Mouse (Mus musculus) cerebellum, postnatal 4 days (tissue): ENCODE results near the gene Lce3c.

Experiments used
- DNase-seq, 2 experiments: peaks; one replicate each; pipeline ENCODE4 v3.0.0; 2022; ENCODE audit warnings: low spot score in 2 of 2, mixed read lengths in 1 of 2

The Lce3c gene

DNA sequence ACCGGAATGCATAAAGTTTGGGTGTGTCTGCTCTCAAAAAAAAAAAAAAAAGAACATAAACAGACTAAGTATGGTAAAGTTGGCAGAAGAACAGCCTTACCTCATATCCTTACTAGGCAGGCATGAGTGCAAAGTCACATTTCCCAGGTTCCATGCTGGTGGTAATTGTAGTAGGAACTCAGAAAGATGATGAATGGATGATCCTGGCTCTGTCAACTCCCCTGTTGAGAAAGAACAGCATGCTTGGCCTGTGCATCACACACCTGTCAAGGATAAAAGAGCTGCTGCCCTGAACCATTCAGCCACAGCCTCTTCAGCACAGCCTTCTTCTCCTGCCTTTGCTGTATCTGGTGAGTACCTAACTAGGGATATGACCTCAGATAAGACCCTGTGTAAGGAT lies at the start of gene Lce3c:
Gene Lce3c (plus strand): TSS at position 301 of the 400 bp plus-strand sequence.
- no peak for DNase-seq

GRCm38 (mm10) chr3:92894489-92894888 lies 49.8 kb upstream of the Lce3c start:
- no peak for DNase-seq

DNA sequence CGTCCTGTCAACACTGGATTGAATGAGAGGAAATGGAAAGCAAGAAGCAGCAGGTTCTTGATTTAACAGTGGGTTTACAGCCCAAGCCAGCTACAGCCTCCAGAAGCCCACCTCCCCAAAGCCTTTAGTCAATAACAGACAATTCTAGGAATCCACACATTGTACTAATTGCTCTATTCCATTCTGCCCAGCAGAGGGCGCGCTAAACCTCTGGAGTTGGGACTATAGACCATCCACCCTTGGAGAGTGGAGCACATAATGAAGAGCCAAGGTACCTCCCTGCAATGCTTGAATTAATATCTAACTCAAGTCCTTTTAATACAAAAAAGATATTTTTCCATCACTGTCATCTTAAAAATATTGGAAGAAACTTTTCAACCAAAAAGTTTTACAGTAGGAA lies 41.3 kb upstream of the Lce3c start:
- DNase-seq: peak in 1 of 2 experiments; percentile 16

GRCm38 (mm10) chr3:92903640-92904039 lies 40.6 kb upstream of the Lce3c start:
- DNase-seq: no peak

DNA sequence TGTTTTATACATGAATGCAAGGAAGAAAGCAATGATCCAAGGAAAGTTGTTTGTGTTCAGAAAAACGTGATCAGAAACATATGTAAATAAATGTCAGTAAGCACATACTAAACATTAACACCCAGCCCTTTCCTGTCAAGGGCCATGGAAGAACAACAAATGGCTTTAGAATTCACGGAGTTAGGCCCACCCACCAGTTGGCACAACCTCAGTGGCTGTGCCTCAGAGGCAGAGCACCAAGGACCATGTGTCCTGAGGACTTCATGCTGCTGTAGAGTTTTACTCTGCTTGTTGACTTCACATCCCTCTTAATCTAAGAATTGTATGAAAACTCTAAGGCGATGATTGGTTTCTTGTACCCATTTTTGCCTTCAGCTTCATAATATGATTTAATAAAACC lies 39.1 kb upstream of the Lce3c start:
- no peak for DNase-seq

- DNase-seq: peak in 1 of 2 experiments; percentile 6
These were observed 36.7 kb upstream of the Lce3c start for GRCm38 (mm10) chr3:92907571-92907970.

- no peak for DNase-seq
These were observed 23.9 kb upstream of the Lce3c start for GRCm38 (mm10) chr3:92920364-92920763.

DNA sequence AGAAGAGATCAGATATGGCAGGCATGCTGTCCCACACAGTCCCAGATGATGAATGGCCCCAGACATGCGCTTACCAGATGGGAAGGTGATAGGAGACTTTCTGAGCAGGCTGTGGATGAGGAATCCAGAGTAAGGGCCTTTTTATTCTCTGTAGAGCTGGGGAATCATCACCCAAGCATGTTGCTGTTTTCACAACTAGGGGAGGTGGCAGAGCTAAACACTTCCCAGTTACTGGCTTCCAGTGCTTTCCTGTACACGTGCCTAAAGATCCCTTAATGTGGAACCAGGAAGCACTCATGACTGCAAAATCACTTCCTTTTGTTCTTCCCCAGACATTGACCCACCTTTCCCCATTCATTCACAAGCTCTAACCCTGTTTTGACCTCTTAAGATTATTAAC lies 18.2 kb upstream of the Lce3c start, which contains the start of gene Lce3a:
Gene Lce3a (minus strand): TSS at position 101 of the 400 bp plus-strand sequence.
- DNase-seq: no peak

DNA sequence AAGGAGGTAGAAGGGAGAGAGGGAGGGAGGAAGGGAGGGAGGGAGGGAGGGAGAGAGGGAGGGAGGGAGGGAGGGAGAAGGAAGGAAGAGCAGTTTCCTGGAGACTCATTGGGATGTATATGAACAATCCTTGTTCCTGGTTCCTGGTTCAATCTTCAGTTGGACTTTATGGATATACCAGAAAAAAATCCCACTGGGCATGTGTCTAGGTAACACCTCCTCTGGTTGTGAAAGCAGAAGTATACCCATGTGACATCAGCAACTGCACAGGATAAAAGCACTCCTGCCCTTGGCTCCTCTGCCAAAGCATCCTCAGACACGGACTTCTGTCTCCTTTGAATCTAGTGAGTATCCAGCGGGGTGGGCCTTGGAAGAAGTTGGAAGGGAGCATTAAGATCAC lies 11.6 kb upstream of the Lce3c start, which contains the start of gene Lce3b:
Gene Lce3b (plus strand): TSS at position 301 of the 400 bp plus-strand sequence.
- DNase-seq: no peak

- no peak for DNase-seq
These were observed 12.8 kb downstream of the Lce3c start, which contains the start of gene Lce3d for GRCm38 (mm10) chr3:92957090-92957489. Gene Lce3d, plus strand, starts transcription at chr3:92957390.

DNA sequence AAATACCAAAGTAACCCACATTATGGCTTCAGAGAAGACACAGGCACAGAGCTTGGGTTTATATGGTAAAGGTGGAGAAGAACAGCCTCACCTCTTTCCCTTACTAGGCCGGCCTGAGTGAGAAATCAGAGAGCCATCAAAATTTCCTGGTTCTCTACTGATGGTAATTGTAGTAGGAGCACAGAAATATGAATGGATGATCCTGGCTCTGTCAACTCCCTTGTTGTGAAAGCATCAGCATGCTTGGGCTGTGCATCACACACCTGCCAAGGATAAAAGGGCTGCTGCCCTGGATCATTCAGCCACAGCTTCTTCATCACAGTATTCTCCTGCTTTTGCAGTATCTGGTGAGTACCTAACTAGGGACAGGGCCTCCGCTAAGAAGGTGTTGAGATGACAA lies 22.5 kb downstream of the Lce3c start, which contains the start of gene Lce3e:
Gene Lce3e (plus strand): TSS at position 301 of the 400 bp plus-strand sequence.
- DNase-seq: no peak

DNA sequence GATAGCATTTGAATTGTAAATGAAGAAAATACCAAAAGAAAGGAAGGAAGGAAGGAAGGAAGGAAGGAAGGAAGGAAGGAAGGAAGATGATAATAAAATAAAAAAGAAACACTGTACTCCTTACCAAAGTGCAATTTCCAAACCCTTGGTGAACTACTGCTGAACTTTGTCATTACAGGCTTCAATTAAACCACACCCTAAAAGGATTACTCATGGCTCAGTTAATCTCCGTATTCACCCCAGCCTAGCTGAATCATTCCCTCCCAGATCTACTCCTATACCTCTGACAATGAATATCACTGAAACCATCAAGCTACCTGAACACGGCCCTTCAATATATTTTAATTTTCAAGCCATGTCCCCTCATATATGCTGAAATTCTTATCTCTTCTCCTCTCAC lies 34.2 kb downstream of the Lce3c start:
- DNase-seq: no peak

GRCm38 (mm10) chr3:92991926-92992325 lies 47.6 kb downstream of the Lce3c start, which contains the start of gene Lce3f:
Gene Lce3f, plus strand, starts transcription at chr3:92992226.
- DNase-seq: no peak
